Mouse (Mus musculus): ENCODE measurements at regions not wholly inside any gene's neighbourhood (a gene's known extent, or its start where the extent isn't known, plus 50 kb on each side); places are given as distances from the start of the nearest gene placed in this dataset.

DNA sequence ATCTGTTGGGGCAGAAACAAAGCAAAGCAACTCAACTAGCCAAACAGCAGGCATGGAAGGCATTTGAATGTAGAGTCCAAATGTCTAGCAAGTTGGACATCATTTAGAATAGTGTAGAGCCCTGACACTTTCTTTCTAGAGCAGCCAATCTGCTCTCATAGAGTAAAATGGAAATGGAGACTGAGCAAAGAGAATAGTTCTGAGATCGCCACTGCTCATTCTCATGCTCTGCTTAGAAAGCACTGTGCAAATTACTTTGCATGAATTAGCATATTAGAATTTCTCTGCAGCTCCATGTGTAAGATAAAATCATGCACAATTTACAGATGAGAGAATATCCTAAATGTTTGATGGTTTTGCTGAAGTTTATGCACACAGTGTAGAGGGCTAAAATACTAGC is 393.4 kb downstream of the Gm16223 start:
- 75% methylated on average over 1 of the region's 1 CpGs for WGBS
- H3K27ac ChIP-seq (ENCODE audit: low read depth, low read length): no peak overlapping the region
- no peak overlapping the region for H3K4me2 ChIP-seq (ENCODE audit: low read depth, low read length)
- H3K9me3 ChIP-seq (ENCODE audit: control insufficient read depth, low read length): no peaks in the 10 kb centered on the region
- no peak overlapping the region for H3K4me3 ChIP-seq (ENCODE audit: low read depth, low read length)
- no peak for ATAC-seq (ENCODE audit: low read depth)
- H3K9ac ChIP-seq (replicated peaks; ENCODE audit: low read depth, low read length): no peak overlapping the region
- H3K36me3 ChIP-seq (ENCODE audit: control insufficient read depth, insufficient read depth, low read length): no peaks in the 10 kb centered on the region
- no peaks in the 10 kb centered on the region for H3K27me3 ChIP-seq (ENCODE audit: control insufficient read depth, insufficient read depth, low read length)
- no peaks in the 10 kb centered on the region for H3K4me1 ChIP-seq (ENCODE audit: control insufficient read depth, insufficient read depth, low read length)

DNA sequence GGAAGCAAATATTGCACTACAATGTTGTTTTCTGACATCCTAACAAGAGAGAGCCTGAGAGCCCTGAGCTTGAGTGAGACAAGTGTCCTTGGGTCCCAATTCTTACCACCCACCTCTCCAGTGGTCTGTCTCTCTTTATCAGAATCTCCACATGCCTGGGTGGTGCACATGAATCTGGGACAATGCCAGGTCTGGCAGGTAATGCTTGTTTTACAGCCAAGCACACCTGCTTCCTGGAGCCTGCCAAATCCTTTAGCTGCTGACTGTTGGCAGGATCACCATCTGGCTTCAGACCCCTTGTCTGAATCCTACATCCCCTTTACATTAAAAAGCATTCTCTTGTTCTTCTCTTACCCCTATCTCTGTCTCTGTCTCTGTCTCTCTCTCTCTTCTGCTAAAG is 397.1 kb downstream of the Gm16223 start:
- Histone ChIP-seq H3K4me1 (ENCODE audit: control insufficient read depth, insufficient read depth, low read length) (no peaks in the 10 kb centered on the region), H3K9me3 (ENCODE audit: control insufficient read depth, low read length) (no peaks in the 10 kb centered on the region), H3K4me2 (ENCODE audit: low read depth, low read length) (no peak overlapping the region), H3K9ac (replicated peaks; ENCODE audit: low read depth, low read length) (no peak overlapping the region), H3K27ac (ENCODE audit: low read depth, low read length) (no peak overlapping the region), H3K4me3 (ENCODE audit: low read depth, low read length) (no peak overlapping the region), H3K27me3 (ENCODE audit: control insufficient read depth, insufficient read depth, low read length) (no peaks in the 10 kb centered on the region), H3K36me3 (ENCODE audit: control insufficient read depth, insufficient read depth, low read length) (no peaks in the 10 kb centered on the region)
- ATAC-seq (ENCODE audit: low read depth): no peak

DNA sequence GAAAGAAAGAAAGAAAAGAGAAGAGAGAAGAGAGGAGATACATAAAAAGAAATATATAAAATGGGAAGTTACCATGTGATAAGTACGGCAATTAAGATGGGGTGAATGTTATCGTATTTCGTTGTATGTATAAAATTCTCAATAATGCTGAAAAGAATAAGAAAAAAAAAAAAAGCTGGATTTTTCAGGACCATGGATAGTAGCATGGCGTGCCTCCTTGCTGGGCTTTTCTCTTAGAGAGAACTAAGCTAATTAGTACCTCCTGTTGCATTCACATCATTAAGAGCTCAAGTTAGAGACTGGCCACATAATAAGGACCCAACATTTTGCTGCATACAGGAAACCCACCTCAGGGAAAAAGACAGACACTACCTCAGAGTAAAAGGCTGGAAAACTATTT is 405.7 kb downstream of the Gm16223 start:
- H3K4me2 ChIP-seq (ENCODE audit: low read depth, low read length): no peak overlapping the region
- H3K27me3 ChIP-seq (ENCODE audit: control insufficient read depth, insufficient read depth, low read length): no peaks in the 10 kb centered on the region
- H3K9ac ChIP-seq (replicated peaks; ENCODE audit: low read depth, low read length): no peak overlapping the region
- ATAC-seq (ENCODE audit: low read depth): no peak
- H3K36me3 ChIP-seq (ENCODE audit: control insufficient read depth, insufficient read depth, low read length): no peaks in the 10 kb centered on the region
- no peaks in the 10 kb centered on the region for H3K9me3 ChIP-seq (ENCODE audit: control insufficient read depth, low read length)
- H3K27ac ChIP-seq (ENCODE audit: low read depth, low read length): no peak overlapping the region
- no peak overlapping the region for H3K4me3 ChIP-seq (ENCODE audit: low read depth, low read length)
- no peaks in the 10 kb centered on the region for H3K4me1 ChIP-seq (ENCODE audit: control insufficient read depth, insufficient read depth, low read length)
- WGBS: 86% methylated on average over 4 of the region's 4 CpGs

DNA sequence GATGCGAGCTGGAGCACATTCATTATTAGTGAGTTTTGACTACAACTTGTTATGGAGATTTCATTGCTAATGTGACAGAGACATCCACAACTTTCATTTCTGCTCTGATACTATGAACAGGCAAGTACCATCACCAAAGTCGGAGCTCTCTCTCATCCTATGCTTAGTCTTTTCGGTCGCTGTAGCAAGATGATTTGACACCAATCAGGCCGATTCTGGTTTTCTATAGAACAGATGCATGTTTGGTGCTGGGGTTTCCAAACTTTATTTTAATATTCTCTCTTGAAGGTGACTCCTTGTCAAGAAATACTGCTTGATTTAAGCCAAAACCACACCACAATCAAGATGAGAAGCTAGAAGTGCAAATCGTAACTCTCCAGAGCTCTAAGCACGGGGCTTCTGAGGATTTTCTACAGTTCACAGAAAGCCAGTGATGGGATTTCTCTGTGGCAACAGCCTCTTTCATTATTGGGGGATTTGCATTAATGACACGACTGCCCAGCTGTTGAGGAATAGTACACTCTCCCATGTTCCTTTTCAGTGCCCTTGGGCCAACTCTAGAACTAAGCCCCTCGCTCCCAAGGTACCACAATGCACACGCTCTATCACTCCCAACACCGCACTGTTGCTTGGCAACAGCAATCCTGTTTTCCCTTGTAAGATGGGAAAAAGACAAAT is 434.5 kb downstream of the Gm16223 start:
- Histone ChIP-seq H3K4me1 (ENCODE audit: control insufficient read depth, insufficient read depth, low read length) (no peaks in the 10 kb centered on the region), H3K27ac (ENCODE audit: low read depth, low read length) (no peak overlapping the region), H3K27me3 (ENCODE audit: control insufficient read depth, insufficient read depth, low read length) (no peaks in the 10 kb centered on the region), H3K9ac (replicated peaks; ENCODE audit: low read depth, low read length) (no peak overlapping the region), H3K36me3 (ENCODE audit: control insufficient read depth, insufficient read depth, low read length) (no peaks in the 10 kb centered on the region), H3K9me3 (ENCODE audit: control insufficient read depth, low read length) (no peaks in the 10 kb centered on the region), H3K4me2 (ENCODE audit: low read depth, low read length) (no peak overlapping the region), H3K4me3 (ENCODE audit: low read depth, low read length) (no peak overlapping the region)
- ATAC-seq (ENCODE audit: low read depth): 0 out of 2 replicates have a peak, but pooled peaks have one; percentile 46
- WGBS: 77% methylated on average over 11 of the region's 11 CpGs

DNA sequence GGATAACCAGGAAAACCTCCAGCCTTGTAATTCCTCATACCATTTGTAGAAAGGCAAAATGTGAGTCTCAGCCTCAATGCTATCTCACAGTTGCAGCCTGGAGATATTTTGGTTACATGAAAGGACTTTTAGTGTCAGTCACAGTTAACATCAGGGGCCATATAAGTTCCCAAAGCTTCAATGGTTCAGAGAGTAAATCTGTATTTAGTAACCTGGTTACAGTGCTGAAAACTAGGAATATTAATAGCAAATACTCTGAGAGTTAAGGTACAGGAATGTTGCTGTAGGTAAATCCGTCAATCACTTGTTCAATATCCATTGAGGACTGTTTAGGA is 435.0 kb downstream of the Gm16223 start:
- H3K9me3 ChIP-seq (ENCODE audit: control insufficient read depth, low read length): no peaks in the 10 kb centered on the region
- no peak overlapping the region for H3K4me2 ChIP-seq (ENCODE audit: low read depth, low read length)
- no peaks in the 10 kb centered on the region for H3K27me3 ChIP-seq (ENCODE audit: control insufficient read depth, insufficient read depth, low read length)
- 93% methylated on average over 1 of the region's 1 CpGs for WGBS
- no peaks in the 10 kb centered on the region for H3K36me3 ChIP-seq (ENCODE audit: control insufficient read depth, insufficient read depth, low read length)
- H3K4me1 ChIP-seq (ENCODE audit: control insufficient read depth, insufficient read depth, low read length): no peaks in the 10 kb centered on the region
- H3K27ac ChIP-seq (ENCODE audit: low read depth, low read length): no peak overlapping the region
- H3K9ac ChIP-seq (replicated peaks; ENCODE audit: low read depth, low read length): no peak overlapping the region
- no peak for ATAC-seq (ENCODE audit: low read depth)
- no peak overlapping the region for H3K4me3 ChIP-seq (ENCODE audit: low read depth, low read length)

DNA sequence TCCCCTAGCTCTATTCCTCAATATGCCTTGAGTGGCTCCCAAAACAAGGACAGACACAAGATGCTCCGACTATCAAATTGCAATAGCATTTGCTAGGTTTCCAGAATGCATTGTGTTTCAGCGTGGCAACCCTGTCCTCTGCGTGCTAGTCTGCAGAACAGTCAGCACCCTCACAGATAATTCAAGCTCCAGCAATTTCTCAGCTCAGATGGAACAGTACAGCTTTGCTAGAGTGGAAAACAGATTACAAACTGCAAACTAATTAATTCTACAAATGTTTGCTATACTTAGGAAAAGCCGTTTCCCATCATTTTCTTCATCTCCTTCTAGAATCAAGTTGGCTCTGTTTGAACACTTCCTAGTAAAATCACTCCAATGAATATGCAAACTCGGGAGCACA is 441.4 kb downstream of the Gm16223 start:
- no peaks in the 10 kb centered on the region for H3K36me3 ChIP-seq (ENCODE audit: control insufficient read depth, insufficient read depth, low read length)
- WGBS: 78% methylated on average over 5 of the region's 5 CpGs

DNA sequence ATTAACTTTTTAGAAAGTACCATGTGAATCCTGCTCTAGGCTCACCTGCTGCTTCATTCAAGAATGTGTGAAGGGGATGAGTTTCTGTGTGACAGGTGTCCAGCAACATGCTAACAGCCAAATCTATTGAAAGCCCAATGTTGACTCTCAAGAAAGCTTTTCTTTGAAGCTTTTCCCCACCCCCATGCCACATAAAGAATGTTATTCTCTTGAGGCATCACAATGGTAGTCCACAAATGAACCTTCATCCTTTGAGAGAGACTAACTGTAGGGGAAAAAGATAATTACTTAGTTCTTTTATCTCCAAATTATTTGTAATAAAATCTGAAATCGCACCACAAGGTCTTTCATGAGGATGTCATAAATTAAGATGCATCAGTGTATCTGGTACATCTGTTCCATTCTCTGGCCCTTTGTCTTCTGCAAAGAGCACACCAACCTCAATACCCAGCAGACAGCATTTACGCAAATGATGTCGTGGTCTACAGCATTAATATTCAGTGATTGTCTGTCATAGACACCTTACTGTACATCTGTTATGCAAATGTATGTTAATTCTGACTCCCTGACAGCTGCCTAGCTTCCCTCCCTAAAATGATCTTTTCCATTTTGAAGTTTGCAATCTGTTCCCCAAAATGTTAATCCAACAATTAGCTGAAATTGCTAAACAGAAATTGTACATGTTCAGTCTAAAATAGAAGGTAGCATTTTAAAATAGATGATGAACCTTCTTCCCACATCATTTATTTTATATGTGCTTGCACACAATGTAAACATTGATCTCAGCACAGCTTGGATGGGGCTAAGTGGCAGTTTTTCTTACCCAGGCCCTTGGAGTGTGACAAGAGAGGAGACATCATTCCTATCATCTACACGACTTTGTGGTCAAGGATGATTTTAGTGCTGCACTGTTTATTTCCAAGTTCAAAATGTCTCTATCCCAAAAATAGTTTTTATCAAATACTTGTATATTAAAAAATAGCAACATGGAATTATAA is 455.7 kb downstream of the Gm16223 start:
- Histone ChIP-seq H3K4me3 (ENCODE audit: low read depth, low read length) (no peak overlapping the region), H3K9ac (replicated peaks; ENCODE audit: low read depth, low read length) (no peak overlapping the region), H3K4me1 (ENCODE audit: control insufficient read depth, insufficient read depth, low read length) (no peaks in the 10 kb centered on the region), H3K9me3 (ENCODE audit: control insufficient read depth, low read length) (no peaks in the 10 kb centered on the region), H3K4me2 (ENCODE audit: low read depth, low read length) (no peak overlapping the region), H3K27me3 (ENCODE audit: control insufficient read depth, insufficient read depth, low read length) (no peaks in the 10 kb centered on the region), H3K27ac (ENCODE audit: low read depth, low read length) (no peak overlapping the region), H3K36me3 (ENCODE audit: control insufficient read depth, insufficient read depth, low read length) (no peaks in the 10 kb centered on the region)
- peak; percentile 91 for ATAC-seq (ENCODE audit: low read depth)
- WGBS: 35% methylated on average over 4 of the region's 4 CpGs

More for the DNA sequence above, 441.4 kb downstream of the Gm16223 start:
- no peak overlapping the region for H3K4me3 ChIP-seq (ENCODE audit: low read depth, low read length)
- no peak overlapping the region for H3K9ac ChIP-seq (replicated peaks; ENCODE audit: low read depth, low read length)
- no peak overlapping the region for H3K4me2 ChIP-seq (ENCODE audit: low read depth, low read length)
- no peaks in the 10 kb centered on the region for H3K9me3 ChIP-seq (ENCODE audit: control insufficient read depth, low read length)
- no peak overlapping the region for H3K27ac ChIP-seq (ENCODE audit: low read depth, low read length)
- no peaks in the 10 kb centered on the region for H3K27me3 ChIP-seq (ENCODE audit: control insufficient read depth, insufficient read depth, low read length)
- ATAC-seq (ENCODE audit: low read depth): no peak
- no peaks in the 10 kb centered on the region for H3K4me1 ChIP-seq (ENCODE audit: control insufficient read depth, insufficient read depth, low read length)

DNA sequence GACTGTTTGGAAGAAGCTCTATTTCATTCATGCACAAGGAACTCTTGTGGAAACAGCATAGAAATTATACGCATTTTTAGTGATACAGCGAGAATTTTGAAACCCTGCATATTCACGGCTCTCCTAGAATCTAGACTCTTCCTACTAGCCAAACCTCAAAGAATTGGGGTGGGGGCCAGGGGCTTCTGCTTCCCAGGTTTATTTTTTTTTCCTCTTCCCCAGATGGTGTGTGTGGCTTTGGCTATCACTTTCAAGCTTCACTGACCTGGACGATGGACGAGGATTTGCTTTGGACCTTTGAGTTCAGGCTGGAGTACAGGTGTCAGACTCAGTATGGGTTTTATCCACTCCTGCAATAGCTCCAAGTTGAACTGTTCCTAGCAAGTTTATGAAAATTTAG is 457.7 kb downstream of the Gm16223 start:
- no peak overlapping the region for H3K4me3 ChIP-seq (ENCODE audit: low read depth, low read length)
- H3K27me3 ChIP-seq (ENCODE audit: control insufficient read depth, insufficient read depth, low read length): no peaks in the 10 kb centered on the region
- H3K4me2 ChIP-seq (ENCODE audit: low read depth, low read length): no peak overlapping the region
- H3K36me3 ChIP-seq (ENCODE audit: control insufficient read depth, insufficient read depth, low read length): no peaks in the 10 kb centered on the region
- H3K27ac ChIP-seq (ENCODE audit: low read depth, low read length): no peak overlapping the region
- no peaks in the 10 kb centered on the region for H3K9me3 ChIP-seq (ENCODE audit: control insufficient read depth, low read length)
- H3K4me1 ChIP-seq (ENCODE audit: control insufficient read depth, insufficient read depth, low read length): no peaks in the 10 kb centered on the region
- ATAC-seq (ENCODE audit: low read depth): no peak
- H3K9ac ChIP-seq (replicated peaks; ENCODE audit: low read depth, low read length): no peak overlapping the region
- 74% methylated on average over 5 of the region's 5 CpGs for WGBS

DNA sequence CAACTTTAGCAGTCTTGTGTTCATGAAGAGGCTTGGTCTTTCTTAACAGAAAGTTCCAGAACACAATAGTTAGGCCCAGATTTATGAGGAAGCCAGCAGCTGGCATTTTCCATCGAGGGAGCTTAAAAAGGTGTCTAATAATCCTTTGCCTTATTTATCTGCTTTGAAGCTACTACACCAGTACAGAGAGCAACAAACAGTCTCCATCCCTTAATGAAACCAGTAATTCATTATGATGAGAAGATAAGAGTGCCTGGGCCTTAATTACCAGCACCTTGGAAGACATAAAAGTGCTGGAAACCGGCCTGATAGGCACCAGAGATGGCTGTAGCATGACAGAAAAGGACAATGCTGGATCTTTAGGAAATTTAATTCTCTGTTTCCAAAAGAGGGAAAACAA is 492.8 kb downstream of the Gm16223 start:
- no peaks in the 10 kb centered on the region for H3K36me3 ChIP-seq (ENCODE audit: control insufficient read depth, insufficient read depth, low read length)
- no peak overlapping the region for H3K27ac ChIP-seq (ENCODE audit: low read depth, low read length)
- H3K4me3 ChIP-seq (ENCODE audit: low read depth, low read length): no peak overlapping the region
- H3K9ac ChIP-seq (replicated peaks; ENCODE audit: low read depth, low read length): no peak overlapping the region
- H3K9me3 ChIP-seq (ENCODE audit: control insufficient read depth, low read length): no peaks in the 10 kb centered on the region
- no peaks in the 10 kb centered on the region for H3K4me1 ChIP-seq (ENCODE audit: control insufficient read depth, insufficient read depth, low read length)
- no peaks in the 10 kb centered on the region for H3K27me3 ChIP-seq (ENCODE audit: control insufficient read depth, insufficient read depth, low read length)
- H3K4me2 ChIP-seq (ENCODE audit: low read depth, low read length): no peak overlapping the region
- 42% methylated on average over 2 of the region's 2 CpGs for WGBS
- peak; percentile 65 for ATAC-seq (ENCODE audit: low read depth)
